Mouse (Mus musculus) thymus, postnatal 36 days (tissue): ENCODE data around the gene Smgc.
"Not testable (repeated sequence)": the region's sequence is repeated elsewhere in the genome, so short reads cannot be mapped to it uniquely, and the experiment has no call there.

Source experiments
- DNase-seq, 2 experiments: peaks; one replicate each; pipeline ENCODE4 v3.0.0; 2022; ENCODE audit warnings: mixed read lengths in 2 of 2

The Smgc gene

DNA sequence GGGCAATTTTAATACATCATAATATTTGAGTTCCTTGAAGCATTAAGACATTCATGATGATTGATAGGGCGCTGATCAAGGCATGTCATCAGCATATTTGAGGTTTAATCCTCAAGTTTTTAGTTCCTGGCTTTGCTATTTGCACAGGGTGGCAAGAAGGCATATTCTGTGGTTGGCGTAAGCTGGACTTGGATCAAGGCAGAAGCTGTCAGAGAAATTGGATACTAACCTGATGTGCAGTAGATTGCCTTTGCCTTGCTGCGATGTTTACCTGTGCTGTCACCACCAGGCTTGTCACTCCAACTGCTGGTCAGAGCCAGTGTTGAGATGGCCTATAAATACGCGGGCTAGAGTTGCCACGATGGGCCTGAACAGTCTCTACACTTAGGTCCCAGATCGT, at the start of gene Smgc:
Gene Smgc (plus strand): TSS at position 301 of the 400 bp plus-strand sequence.
- no peak for DNase-seq

DNA sequence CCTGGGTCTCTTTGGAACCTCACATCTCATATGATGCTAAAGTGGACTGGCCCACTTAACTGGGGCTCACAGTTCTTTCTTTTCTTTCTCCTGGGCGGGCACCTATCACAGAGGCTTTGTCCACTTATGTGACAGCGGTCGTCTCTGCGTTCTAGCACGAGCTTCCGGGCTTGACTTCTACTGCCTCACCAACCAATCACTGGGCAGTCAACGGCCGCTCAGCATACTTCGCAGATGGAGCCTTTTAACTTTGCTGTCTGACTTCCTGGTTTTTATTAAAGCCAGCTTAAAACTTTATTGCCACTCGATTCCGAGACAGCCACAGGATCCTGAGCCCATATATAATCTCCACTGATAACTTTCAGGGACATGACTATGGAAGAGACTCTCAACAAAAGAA, 49.7 kb upstream of the Smgc start:
- DNase-seq: no peak

DNA sequence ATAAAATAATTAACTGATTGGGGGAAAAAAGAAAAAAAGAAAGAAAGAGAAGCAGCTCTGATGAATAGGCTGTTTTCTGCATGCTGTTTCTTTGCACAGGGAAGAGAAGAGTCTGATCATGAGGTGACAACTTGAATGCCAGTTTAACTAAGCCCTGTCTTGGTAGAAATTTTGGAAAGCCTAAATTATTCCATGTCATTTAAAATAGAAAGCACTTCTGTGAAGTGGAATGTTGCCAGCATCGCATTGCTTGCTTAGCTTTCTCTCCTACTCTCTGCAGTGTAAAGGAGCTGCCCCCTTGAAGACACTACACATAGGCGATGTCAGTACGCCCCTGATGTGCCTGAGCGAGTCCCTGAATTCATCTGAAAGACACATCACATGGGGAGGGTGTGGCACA, 31.6 kb upstream of the Smgc start:
- DNase-seq: no peak

DNA sequence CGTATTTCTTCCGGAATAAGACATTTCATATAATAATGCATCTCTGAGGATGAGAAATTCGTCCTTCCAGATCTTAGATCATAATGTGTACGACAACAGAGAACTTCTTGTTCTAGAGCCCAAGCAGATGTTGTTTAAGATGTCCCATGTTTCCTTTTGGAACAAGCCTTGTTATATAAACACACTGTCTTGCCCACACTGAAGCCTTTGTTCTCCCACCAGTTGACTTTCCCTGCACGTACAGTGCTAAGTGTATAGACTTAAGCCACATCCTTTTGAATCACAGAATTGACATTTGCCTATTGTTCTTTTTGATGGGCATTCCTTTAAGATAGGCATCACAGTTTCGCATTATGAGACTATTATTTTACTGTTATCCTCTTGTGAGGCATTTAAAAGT, 2.7 kb upstream of the Smgc start:
- no peak for DNase-seq

DNA sequence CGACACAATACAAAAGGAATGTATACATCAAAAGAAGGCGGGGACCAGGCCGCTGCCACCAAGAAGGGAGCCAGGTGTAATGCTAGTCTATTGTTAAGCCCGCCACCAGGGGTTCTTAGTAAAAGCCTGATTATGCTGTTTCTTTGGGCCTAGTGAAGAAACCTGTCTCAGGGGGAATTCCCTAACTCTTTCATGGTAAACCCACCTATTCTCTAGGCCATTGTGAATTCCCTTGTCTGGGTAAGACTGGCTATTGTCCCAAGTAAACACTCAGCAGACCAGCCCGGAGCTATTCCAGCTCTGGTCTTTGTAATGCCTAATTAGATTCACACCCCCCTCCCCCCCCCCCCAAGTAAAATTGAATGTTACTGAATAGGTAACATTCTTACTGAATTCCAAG, 26.1 kb downstream of the Smgc start:
- not testable (repeated sequence) for DNase-seq

DNA sequence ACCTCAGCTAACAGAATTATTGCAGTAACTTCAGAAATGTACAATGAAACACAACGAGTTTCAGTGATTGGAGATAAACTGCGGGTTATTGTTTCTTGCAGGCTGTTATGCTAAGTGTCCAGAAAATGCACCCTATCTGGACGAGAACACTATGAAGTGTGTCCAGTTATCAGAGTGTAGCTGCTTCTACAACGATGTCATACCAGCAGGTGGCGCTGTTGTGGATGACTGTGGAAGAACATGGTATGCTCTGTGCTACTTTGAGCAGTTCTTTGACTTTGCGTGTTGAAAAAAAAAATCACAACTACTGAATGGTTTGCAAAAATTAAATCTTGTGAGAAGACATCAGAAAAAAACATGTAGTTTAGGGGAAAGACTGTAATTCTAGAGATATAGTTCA, 62.2 kb downstream of the Smgc start:
- no peak for DNase-seq

DNA sequence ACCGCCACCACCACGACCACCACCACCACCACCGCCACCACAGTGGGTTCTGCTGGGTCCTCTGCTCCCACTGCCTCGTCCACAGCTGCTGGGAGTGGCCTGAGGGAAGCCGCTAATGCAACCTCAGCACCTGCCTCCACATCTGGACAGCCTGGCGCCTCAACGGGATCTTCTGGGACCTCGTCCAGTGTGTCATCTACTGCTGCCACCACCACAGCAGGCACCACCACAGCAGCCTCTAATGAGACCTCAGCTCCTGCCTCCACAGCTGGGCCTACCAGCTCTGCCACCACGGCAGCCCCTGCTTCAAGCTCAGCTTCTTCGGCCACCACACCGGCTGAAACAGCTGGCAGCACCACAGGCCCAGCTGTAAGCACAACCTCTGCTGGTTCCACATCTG, 69.0 kb downstream of the Smgc start:
- DNase-seq: peak; percentile 30 to 40
